Mouse (Mus musculus) thymus, adult 2 months (tissue): ENCODE measurements around the gene Zfp462. TPM values are rescaled to one million over a fixed set of nuclear protein-coding genes. Genes with fewer than 3 reads are reported as not detected.

Experiments used
- DNase-seq: peaks from one replicate; pipeline ENCODE4 v3.0.0; 2021
- H3K27ac ChIP-seq: fragments of 200-500 bp; 2 replicates; pipeline ENCODE4 v1.5.1; 2012; ENCODE audit warnings: low read length, control low read depth; ENCODE audit not compliant: control insufficient read depth, insufficient read depth
- H3K27me3 ChIP-seq: fragments of 200-500 bp; 2 replicates; pipeline ENCODE4 v1.6.1; 2012; ENCODE audit warnings: mild to moderate bottlenecking, low read length, moderate library complexity, mixed read lengths; ENCODE audit not compliant: control insufficient read depth, insufficient read depth
- H3K36me3 ChIP-seq: fragments of 200-500 bp; 2 replicates; pipeline ENCODE4 v1.6.1; 2012; ENCODE audit warnings: mild to moderate bottlenecking, low read length, moderate library complexity; ENCODE audit not compliant: control insufficient read depth, insufficient read depth
- H3K4me1 ChIP-seq: fragments of 200-500 bp; replicated peaks from 2 replicates; pipeline ENCODE4 v1.6.1; 2012; ENCODE audit warnings: low read length; ENCODE audit not compliant: control insufficient read depth, insufficient read depth
- H3K4me3 ChIP-seq: fragments of 200-500 bp; 2 replicates; pipeline ENCODE4 v1.5.1; 2012; ENCODE audit warnings: mild to moderate bottlenecking, low read length, control low read depth, moderate library complexity; ENCODE audit not compliant: control insufficient read depth, insufficient read depth
- CTCF ChIP-seq: fragments of 200-500 bp; IDR thresholded peaks from 2 replicates; pipeline ENCODE4 v1.5.1; 2012; ENCODE audit warnings: mild to moderate bottlenecking, control low read depth, low read length, moderate library complexity, borderline replicate concordance; ENCODE audit not compliant: control insufficient read depth, poor library complexity, insufficient read depth; ENCODE audit errors: extremely low read depth
- POLR2A ChIP-seq: fragments of 200-500 bp; IDR thresholded peaks from 2 replicates; pipeline ENCODE4 v1.6.1; 2012; ENCODE audit warnings: mild to moderate bottlenecking, low read length, control low read depth, moderate library complexity; ENCODE audit not compliant: control insufficient read depth, poor library complexity, insufficient read depth; ENCODE audit errors: extremely low read depth
- WGBS: fragments of 180-500 bp; shearing (Covaris S2); methylation state at CpG from one replicate; pipeline ENCODE4 v1.1.7; 2018; 5-methylcytosine and 5-hydroxymethylcytosine counted together
- polyA plus RNA-seq: library from polyadenylated mRNA; depleted of rRNA; stranded (reverse); fragments of >200 nt; gene quantifications from 2 replicates; pipeline ENCODE4 v1.2.3, GENCODE M21; 2012

The Zfp462 gene
- polyA plus RNA-seq, 1 experiment, result 1.9 TPM

GRCm38 (mm10) chr4:55038139-55038538 lies 93.3 kb downstream of the Zfp462 start:
- TF ChIP-seq POLR2A, result no peak
- TF ChIP-seq CTCF, result no peak
- 91% methylated on average over 6 of the region's 6 CpGs for WGBS
- DNase-seq, result no peak
- H3K4me3 ChIP-seq, result no peak overlapping the region
- no peak overlapping the region for H3K27ac ChIP-seq
- H3K4me1 ChIP-seq, result no peaks in the 10 kb centered on the region
- H3K27me3 ChIP-seq, result no peaks in the 10 kb centered on the region
- H3K36me3 ChIP-seq, result no peaks in the 10 kb centered on the region

GRCm38 (mm10) chr4:55040258-55040964 lies 95.6 kb downstream of the Zfp462 start:
- TF ChIP-seq POLR2A (no peak), CTCF (no peak)
- no peak overlapping the region for H3K27ac ChIP-seq
- no peaks in the 10 kb centered on the region for H3K4me1 ChIP-seq
- no peaks in the 10 kb centered on the region for H3K27me3 ChIP-seq
- H3K4me3 ChIP-seq, result no peak overlapping the region
- DNase-seq, result no peak
- no peaks in the 10 kb centered on the region for H3K36me3 ChIP-seq
- WGBS, result 41% methylated on average over 8 of the region's 8 CpGs

GRCm38 (mm10) chr4:55041106-55041730 lies 96.4 kb downstream of the Zfp462 start:
- no peak overlapping the region for H3K27ac ChIP-seq
- H3K36me3 ChIP-seq, result no peaks in the 10 kb centered on the region
- TF ChIP-seq CTCF (no peak), POLR2A (no peak)
- no peaks in the 10 kb centered on the region for H3K27me3 ChIP-seq
- WGBS, result 91% methylated on average over 6 of the region's 6 CpGs
- H3K4me1 ChIP-seq, result no peaks in the 10 kb centered on the region
- H3K4me3 ChIP-seq, result no peak overlapping the region
- no peak for DNase-seq

- H3K27me3 ChIP-seq, result no peaks in the 10 kb centered on the region
- no peak for DNase-seq
- TF ChIP-seq POLR2A (no peak), CTCF (no peak)
- H3K4me3 ChIP-seq, result no peak overlapping the region
- no peaks in the 10 kb centered on the region for H3K36me3 ChIP-seq
- no peaks in the 10 kb centered on the region for H3K4me1 ChIP-seq
- no peak overlapping the region for H3K27ac ChIP-seq
- 87% methylated on average over 4 of the region's 4 CpGs for WGBS
These were observed 97.7 kb downstream of the Zfp462 start for GRCm38 (mm10) chr4:55042573-55042972.

GRCm38 (mm10) chr4:55047266-55047665 lies 102.4 kb downstream of the Zfp462 start:
- H3K27ac ChIP-seq, result no peak overlapping the region
- WGBS, result 90% methylated on average over 7 of the region's 7 CpGs
- H3K4me1 ChIP-seq, result no peaks in the 10 kb centered on the region
- no peaks in the 10 kb centered on the region for H3K36me3 ChIP-seq
- TF ChIP-seq POLR2A (no peak), CTCF (no peak)
- H3K4me3 ChIP-seq, result no peak overlapping the region
- DNase-seq, result no peak
- H3K27me3 ChIP-seq, result no peaks in the 10 kb centered on the region

GRCm38 (mm10) chr4:55049938-55050610 lies 105.2 kb downstream of the Zfp462 start:
- no peak for DNase-seq
- WGBS, result 93% methylated on average over 16 of the region's 16 CpGs
- Histone ChIP-seq H3K4me3 (no peak overlapping the region), H3K27ac (no peak overlapping the region), H3K4me1 (no peaks in the 10 kb centered on the region), H3K27me3 (no peaks in the 10 kb centered on the region), H3K36me3 (no peaks in the 10 kb centered on the region)
- TF ChIP-seq POLR2A, result no peak
- no peak for TF ChIP-seq CTCF
